Mouse (Mus musculus): Measurements from ENCODE around the gene Cpa4. TPM values are rescaled to one million over a fixed set of nuclear protein-coding genes. Genes with fewer than 3 reads are reported as not detected.

Gene Cpa4
- total RNA-seq (2014; fragmentation: Nextera tagmentation) (not detected in 2 replicates), total RNA-seq (2017) (not detected in 2 replicates)

GRCm38 (mm10) chr6:30568069-30568468 is at the start of gene Cpa4:
TSS of gene Cpa4 (plus strand) at chr6:30568369.
- no peak for ATAC-seq (replicated peaks; ENCODE audit: low FRiP score, low TSS enrichment, poor library complexity, severe bottlenecking)

- ATAC-seq (replicated peaks; ENCODE audit: low FRiP score, low TSS enrichment, poor library complexity, severe bottlenecking) = 0 out of 2 replicates have a peak, but pooled peaks have one; percentile 25
Measured at GRCm38 (mm10) chr6:30520400-30520799, 47.8 kb upstream of the Cpa4 start.

GRCm38 (mm10) chr6:30525456-30526332 is 42.5 kb upstream of the Cpa4 start:
- no peak for ATAC-seq (replicated peaks; ENCODE audit: low FRiP score, low TSS enrichment, poor library complexity, severe bottlenecking)

GRCm38 (mm10) chr6:30526586-30527515 is 41.3 kb upstream of the Cpa4 start:
- no peak for ATAC-seq (replicated peaks; ENCODE audit: low FRiP score, low TSS enrichment, poor library complexity, severe bottlenecking)

GRCm38 (mm10) chr6:30528800-30529199 is 39.4 kb upstream of the Cpa4 start:
- no peak for ATAC-seq (replicated peaks; ENCODE audit: low FRiP score, low TSS enrichment, poor library complexity, severe bottlenecking)

GRCm38 (mm10) chr6:30535340-30535739 is 32.8 kb upstream of the Cpa4 start:
- 0 out of 2 replicates have a peak, but pooled peaks have one; percentile 37 for ATAC-seq (replicated peaks; ENCODE audit: low FRiP score, low TSS enrichment, poor library complexity, severe bottlenecking)

GRCm38 (mm10) chr6:30538240-30538639 is 29.9 kb upstream of the Cpa4 start:
- ATAC-seq (replicated peaks; ENCODE audit: low FRiP score, low TSS enrichment, poor library complexity, severe bottlenecking) = no peak

- ATAC-seq (replicated peaks; ENCODE audit: low FRiP score, low TSS enrichment, poor library complexity, severe bottlenecking) = no peak
Measured at GRCm38 (mm10) chr6:30538800-30539199, 29.4 kb upstream of the Cpa4 start.

GRCm38 (mm10) chr6:30541009-30541799 is 27.0 kb upstream of the Cpa4 start, which contains the start of gene Cpa2:
TSS of gene Cpa2 (plus strand) at chr6:30541582.
- no peak for ATAC-seq (replicated peaks; ENCODE audit: low FRiP score, low TSS enrichment, poor library complexity, severe bottlenecking)

GRCm38 (mm10) chr6:30542277-30542676 is 25.9 kb upstream of the Cpa4 start:
- ATAC-seq (replicated peaks; ENCODE audit: low FRiP score, low TSS enrichment, poor library complexity, severe bottlenecking) = no peak

GRCm38 (mm10) chr6:30543077-30543476 is 25.1 kb upstream of the Cpa4 start:
- no peak for ATAC-seq (replicated peaks; ENCODE audit: low FRiP score, low TSS enrichment, poor library complexity, severe bottlenecking)

GRCm38 (mm10) chr6:30543851-30544250 is 24.3 kb upstream of the Cpa4 start:
- ATAC-seq (replicated peaks; ENCODE audit: low FRiP score, low TSS enrichment, poor library complexity, severe bottlenecking) = no peak

GRCm38 (mm10) chr6:30545689-30546088 is 22.5 kb upstream of the Cpa4 start:
- ATAC-seq (replicated peaks; ENCODE audit: low FRiP score, low TSS enrichment, poor library complexity, severe bottlenecking) = no peak

GRCm38 (mm10) chr6:30546571-30547273 is 21.4 kb upstream of the Cpa4 start:
- ATAC-seq (replicated peaks; ENCODE audit: low FRiP score, low TSS enrichment, poor library complexity, severe bottlenecking) = peak; percentile 57

- ATAC-seq (replicated peaks; ENCODE audit: low FRiP score, low TSS enrichment, poor library complexity, severe bottlenecking) = no peak
Measured at GRCm38 (mm10) chr6:30547274-30547645, 20.9 kb upstream of the Cpa4 start.

- ATAC-seq (replicated peaks; ENCODE audit: low FRiP score, low TSS enrichment, poor library complexity, severe bottlenecking) = no peak
Measured at GRCm38 (mm10) chr6:30547656-30548306, 20.4 kb upstream of the Cpa4 start.

GRCm38 (mm10) chr6:30549231-30549761 is 18.9 kb upstream of the Cpa4 start:
- no peak for ATAC-seq (replicated peaks; ENCODE audit: low FRiP score, low TSS enrichment, poor library complexity, severe bottlenecking)
